Mouse (Mus musculus) erythroblast, embryonic 14.5 days (primary cell): ENCODE data around the gene Nol3. TPM values are rescaled to one million over a fixed set of nuclear protein-coding genes. Genes with fewer than 3 reads are reported as not detected.
"Not testable (repeated sequence)": the region's sequence is repeated elsewhere in the genome, so short reads cannot be mapped to it uniquely, and the experiment has no call there.

Experiments
- H3K27me3 ChIP-seq: 2 replicates; pipeline ENCODE4 v1.6.1; 2012; ENCODE audit warnings: inconsistent platforms; ENCODE audit not compliant: control insufficient read depth
- H3K36me3 ChIP-seq: 2 replicates; pipeline ENCODE4 v1.6.1; 2012; ENCODE audit warnings: mild to moderate bottlenecking, inconsistent platforms; ENCODE audit not compliant: control insufficient read depth
- H3K4me1 ChIP-seq: 2 replicates; pipeline ENCODE4 v1.6.1; 2012; ENCODE audit warnings: inconsistent platforms; ENCODE audit not compliant: control insufficient read depth
- H3K4me3 ChIP-seq: replicated peaks from 2 replicates; pipeline ENCODE3; 2012; ENCODE audit warnings: moderate library complexity, mild to moderate bottlenecking, inconsistent platforms
- H3K9me3 ChIP-seq: 2 replicates; pipeline ENCODE4 v1.6.1; 2012; ENCODE audit warnings: low read length, inconsistent platforms, mixed read lengths; ENCODE audit not compliant: control insufficient read depth
- GATA1 ChIP-seq: IDR thresholded peaks from 2 replicates; pipeline ENCODE4 v1.6.1; 2012; ENCODE audit warnings: low read length, inconsistent platforms, mixed read lengths
- TAL1 ChIP-seq: IDR thresholded peaks from 3 replicates; pipeline ENCODE4 v1.6.1; 2012; ENCODE audit warnings: low read length, inconsistent platforms, mixed read lengths
- polyA plus RNA-seq: library from polyadenylated mRNA; stranded (reverse); fragments of >175 nt; gene quantifications from 2 replicates; pipeline ENCODE4 v1.2.3, GENCODE M21; 2012

The Nol3 gene
- polyA plus RNA-seq: not detected in 2 replicates

- TF ChIP-seq TAL1 (no peak), GATA1 (no peak)
- Histone ChIP-seq H3K36me3 (no peaks in the 10 kb centered on the region), H3K9me3 (peaks cover under 1% of the 10 kb centered on the region; the same call in 1 of the 2 replicates), H3K4me3 (peak within 1 kb of the TSS; percentile 28), H3K4me1 (peaks cover 24% of the 10 kb centered on the region), H3K27me3 (peaks cover 99% of the 10 kb centered on the region)
These were observed at the start of gene Nol3 for GRCm38 (mm10) chr8:105275840-105276239. Nol3 (plus strand) TSS chr8:105276140.

DNA sequence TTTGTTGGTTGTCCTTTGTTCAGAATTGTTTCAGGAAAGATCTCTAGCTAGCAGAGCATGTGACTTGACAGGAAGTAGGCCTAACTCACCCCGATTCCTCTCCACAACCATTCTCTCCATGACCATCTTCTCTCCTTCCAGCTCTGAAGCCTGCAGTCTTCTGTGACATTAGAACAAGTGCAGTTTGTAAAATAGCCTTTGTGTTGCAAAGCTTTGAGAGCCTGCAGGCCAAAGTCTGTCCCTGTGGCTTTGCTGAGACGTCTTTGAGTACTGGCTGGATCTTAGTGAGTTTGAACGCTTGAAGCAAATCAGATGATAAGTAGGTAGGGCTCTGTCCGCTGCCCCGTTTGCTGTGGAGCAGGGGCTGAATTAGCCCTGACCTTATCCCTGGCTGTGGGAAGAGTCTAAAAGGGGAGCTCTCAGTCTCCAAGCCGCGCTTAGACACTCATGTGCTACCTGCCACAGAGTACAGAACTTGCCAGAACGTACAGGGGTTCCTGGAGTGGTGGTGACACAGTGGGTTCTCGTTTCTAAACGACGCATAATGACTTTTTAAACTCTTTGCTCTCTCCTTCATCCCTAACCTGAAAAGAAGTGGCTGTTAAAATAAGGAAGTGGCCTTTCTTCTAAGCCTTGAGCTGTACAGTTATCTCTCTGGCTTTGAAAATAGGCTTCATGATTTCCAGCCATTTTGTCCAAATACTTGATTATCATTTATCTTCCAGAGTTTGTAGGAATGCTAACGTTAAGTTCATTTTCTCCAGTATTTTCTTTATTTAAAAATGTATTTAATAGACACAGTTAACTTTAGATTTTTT, 44.2 kb upstream of the Nol3 start:
- H3K36me3 ChIP-seq: peaks cover 85% of the 10 kb centered on the region
- no peak for TF ChIP-seq GATA1
- no peak for TF ChIP-seq TAL1
- H3K4me3 ChIP-seq: no peak overlapping the region
- H3K9me3 ChIP-seq: no peaks in the 10 kb centered on the region
- no peaks in the 10 kb centered on the region for H3K27me3 ChIP-seq
- H3K4me1 ChIP-seq: peaks cover 60% of the 10 kb centered on the region

DNA sequence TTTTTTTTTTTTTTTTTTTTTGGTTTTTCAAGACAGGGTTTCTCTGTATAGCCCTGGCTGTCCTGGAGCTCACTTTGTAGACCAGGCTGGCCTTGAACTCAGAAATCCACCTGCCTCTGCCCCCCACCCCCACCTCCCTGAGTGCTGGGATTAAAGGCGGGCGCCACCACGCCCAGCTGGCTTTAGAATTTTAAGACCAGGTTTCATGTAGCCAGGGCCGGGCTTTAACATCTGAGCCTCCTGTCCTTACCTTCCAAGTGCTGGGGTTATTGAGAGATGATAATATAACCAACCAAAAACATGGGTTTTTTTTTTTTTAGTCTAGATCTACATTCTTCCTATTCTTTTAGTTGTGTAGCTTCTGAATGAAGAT, 43.6 kb upstream of the Nol3 start:
- H3K9me3 ChIP-seq, H3K27me3 ChIP-seq, H3K4me3 ChIP-seq: not testable (repeated sequence)
- peaks cover 86% of the 10 kb centered on the region for H3K36me3 ChIP-seq
- H3K4me1 ChIP-seq: peaks cover 54% of the 10 kb centered on the region

- no peak for TF ChIP-seq TAL1
- TF ChIP-seq GATA1: no peak
These were observed 42.6 kb upstream of the Nol3 start for GRCm38 (mm10) chr8:105233126-105233935.

GRCm38 (mm10) chr8:105235206-105235605, 40.7 kb upstream of the Nol3 start:
- Histone ChIP-seq H3K27me3 (no peaks in the 10 kb centered on the region), H3K4me3 (no peak overlapping the region), H3K9me3 (no peaks in the 10 kb centered on the region), H3K36me3 (peaks cover 87% of the 10 kb centered on the region), H3K4me1 (peaks cover 40% of the 10 kb centered on the region)
- TF ChIP-seq TAL1: no peak
- no peak for TF ChIP-seq GATA1

More at GRCm38 (mm10) chr8:105233126-105233935, 42.6 kb upstream of the Nol3 start:
- Histone ChIP-seq H3K27me3 (no peaks in the 10 kb centered on the region), H3K4me3 (no peak overlapping the region), H3K9me3 (no peaks in the 10 kb centered on the region), H3K36me3 (peaks cover 86% of the 10 kb centered on the region), H3K4me1 (peaks cover 48% of the 10 kb centered on the region)

GRCm38 (mm10) chr8:105237442-105238142, 38.3 kb upstream of the Nol3 start:
- Histone ChIP-seq H3K4me1 (peaks cover 20% of the 10 kb centered on the region), H3K4me3 (no peak overlapping the region), H3K36me3 (peaks cover 93% of the 10 kb centered on the region), H3K27me3 (no peaks in the 10 kb centered on the region), H3K9me3 (no peaks in the 10 kb centered on the region)
- TF ChIP-seq TAL1 (no peak), GATA1 (no peak)

- Histone ChIP-seq H3K4me1 (0 out of 2 replicates have a peak, but pooled peaks cover 2% of the 10 kb centered on the region), H3K9me3 (no peaks in the 10 kb centered on the region), H3K36me3 (peaks cover 89% of the 10 kb centered on the region), H3K27me3 (no peaks in the 10 kb centered on the region), H3K4me3 (no peak overlapping the region)
- TF ChIP-seq TAL1: no peak
- no peak for TF ChIP-seq GATA1
These were observed 34.9 kb upstream of the Nol3 start for GRCm38 (mm10) chr8:105241016-105241415.

- Histone ChIP-seq H3K4me3 (no peak overlapping the region), H3K36me3 (peaks cover 73% of the 10 kb centered on the region), H3K27me3 (no peaks in the 10 kb centered on the region), H3K4me1 (peaks cover 40% of the 10 kb centered on the region), H3K9me3 (no peaks in the 10 kb centered on the region)
- TF ChIP-seq GATA1 (no peak), TAL1 (no peak)
These were observed 24.0 kb upstream of the Nol3 start for GRCm38 (mm10) chr8:105251954-105252353.
